Comparison of ENCODE assay signal across 14 mouse cellular contexts in genomic region chr17:78351676-78352499, GRCm38 (mm10).
DNase-seq lines count a peak whose midpoint lies in the region; ATAC-seq lines count a peak whose summit lies in the region.
"Had no signal": no experiment of that assay in that cellular context is flagged by ENCODE, and none has a peak within 500 bp of the region (broad histone marks: within the 10 kb centered on the region; RNA-seq: fewer than 3 reads in every experiment).

No protein-coding gene starts in this region.

- H3K27me3 ChIP-seq in kidney, embryonic 15.5 days: no peaks in the 10 kb centered on the region
- H3K27me3 ChIP-seq in hindbrain, embryonic 13.5 days: no peaks in the 10 kb centered on the region
- H3K27me3 ChIP-seq: embryonic facial prominence, embryonic 13.5 days; limb, embryonic 15.5 days had no signal

- H3K36me3 ChIP-seq in kidney, embryonic 15.5 days: peaks cover 57% of the 10 kb centered on the region
- H3K36me3 ChIP-seq in hindbrain, embryonic 13.5 days: peaks cover 17% of the 10 kb centered on the region

- no peak overlapping the region for H3K4me3 ChIP-seq in kidney, embryonic 15.5 days (replicated peaks)
- H3K4me3 ChIP-seq in hindbrain, embryonic 13.5 days: no peak overlapping the region
- H3K4me3 ChIP-seq: embryonic facial prominence, embryonic 13.5 days; hindbrain, embryonic 10.5 days; limb, embryonic 15.5 days had no signal

- WGBS in kidney, embryonic 15.5 days: 67% methylated on average over 12 of the region's 12 CpGs
- 85% methylated on average over 12 of the region's 12 CpGs for WGBS in hindbrain, embryonic 13.5 days

- no peak for DNase-seq in kidney, postnatal 4 days
- peak; percentile 74 for DNase-seq in CD4-positive, CD25-positive, alpha-beta regulatory T cell, adult 2 months (ENCODE audit: low read depth, low spot score)
- DNase-seq in T-cell, adult 2 months (ENCODE audit: low spot score): peak; percentile 69
- DNase-seq in retina, embryonic 14.5 days (ENCODE audit: low spot score): no peak
- DNase-seq in ovary, postnatal 10 days (ENCODE audit: low spot score): no peak
- DNase-seq: adrenal gland, postnatal 36 days; cerebellum, adult 8-10 months; lung, postnatal 36 days had no signal

- H3K4me1 ChIP-seq in kidney, embryonic 15.5 days: 0 out of 2 replicates have a peak, but pooled peaks cover 4% of the 10 kb centered on the region
- peaks cover 40% of the 10 kb centered on the region for H3K4me1 ChIP-seq in hindbrain, embryonic 13.5 days (replicated peaks)
- H3K4me1 ChIP-seq: limb, embryonic 15.5 days had no signal

- H3K9ac ChIP-seq in kidney, embryonic 15.5 days: no peak overlapping the region
- H3K9ac ChIP-seq in hindbrain, embryonic 13.5 days: no peak overlapping the region
- H3K9ac ChIP-seq: embryonic facial prominence, embryonic 13.5 days; limb, embryonic 15.5 days had no signal

- H3K27ac ChIP-seq in kidney, embryonic 15.5 days: no peak overlapping the region
- H3K27ac ChIP-seq in hindbrain, embryonic 13.5 days: no peak overlapping the region
- H3K27ac ChIP-seq: embryonic facial prominence, embryonic 13.5 days; hindbrain, embryonic 10.5 days; limb, embryonic 15.5 days had no signal

- peak; percentile 23; the same call in 1 of the 2 replicates for ATAC-seq in kidney, embryonic 15.5 days (replicated peaks; ENCODE audit: low FRiP score)
- ATAC-seq in neutrophil, adult 5-6 weeks (ENCODE audit: extremely low read depth, insufficient number of reproducible peaks, low FRiP score, poor library complexity, severe bottlenecking): peak; percentile 65
- ATAC-seq in hindbrain, embryonic 13.5 days (ENCODE audit: low FRiP score): no peak

- H3K9me3 ChIP-seq in kidney, embryonic 15.5 days (replicated peaks): no peaks in the 10 kb centered on the region
- no peaks in the 10 kb centered on the region for H3K9me3 ChIP-seq in hindbrain, embryonic 13.5 days
- H3K9me3 ChIP-seq: embryonic facial prominence, embryonic 13.5 days; hindbrain, embryonic 10.5 days; limb, embryonic 15.5 days had no signal

- H3K4me2 ChIP-seq in kidney, embryonic 15.5 days: no peak overlapping the region
- no peak overlapping the region for H3K4me2 ChIP-seq in hindbrain, embryonic 13.5 days
- H3K4me2 ChIP-seq: embryonic facial prominence, embryonic 13.5 days; limb, embryonic 15.5 days had no signal

Comparison
In these comparisons a context has a peak if more than half of its experiments do, and no peak if none do; other contexts are left out.
1. DNase-seq: peak in CD4-positive, CD25-positive, alpha-beta regulatory T cell, adult 2 months (single experiment) and T-cell, adult 2 months (single experiment); none in kidney, postnatal 4 days (0 of 2), retina, embryonic 14.5 days (single experiment) and ovary, postnatal 10 days (single experiment).